Mouse (Mus musculus) embryonic facial prominence, embryonic 12.5 days (tissue): Measurements from ENCODE around the gene Gm13275. TPM values are rescaled to one million over a fixed set of nuclear protein-coding genes. Genes with fewer than 3 reads are reported as not detected.
"Not testable (repeated sequence)": the region's sequence is repeated elsewhere in the genome, so short reads cannot be mapped to it uniquely, and the experiment has no call there.

Source experiments
- ATAC-seq: fragments of 200-750 bp; cut with Nextera tagmentation; 2 replicates; pipeline ENCODE4 v1.8.0; 2017; ENCODE audit not compliant: insufficient number of reproducible peaks, insufficient read depth, low FRiP score, low TSS enrichment
- H3K27ac ChIP-seq: fragments of 300-500 bp; sonication (generic); 2 replicates; pipeline ENCODE4 v1.5.1; 2016; ENCODE audit warnings: mild to moderate bottlenecking
- H3K27me3 ChIP-seq: fragments of 300-500 bp; sonication (generic); 2 replicates; pipeline ENCODE4 v1.6.1; 2016; ENCODE audit warnings: mild to moderate bottlenecking, moderate library complexity
- H3K36me3 ChIP-seq: fragments of 300-500 bp; sonication (generic); 2 replicates; pipeline ENCODE4 v1.6.1; 2016; ENCODE audit warnings: mild to moderate bottlenecking
- H3K4me1 ChIP-seq: fragments of 300-500 bp; sonication (generic); 2 replicates; pipeline ENCODE4 v1.6.1; 2016
- H3K4me2 ChIP-seq: fragments of 300-500 bp; sonication (generic); replicated peaks from 2 replicates; pipeline ENCODE4 v1.6.1; 2016; ENCODE audit warnings: mild to moderate bottlenecking, moderate library complexity
- H3K4me3 ChIP-seq: fragments of 300-500 bp; sonication (generic); 2 replicates; pipeline ENCODE4 v1.5.1; 2016; ENCODE audit warnings: mild to moderate bottlenecking
- H3K9ac ChIP-seq: fragments of 300-500 bp; sonication (generic); 2 replicates; pipeline ENCODE4 v1.6.1; 2016; ENCODE audit warnings: mild to moderate bottlenecking, moderate library complexity
- H3K9me3 ChIP-seq: fragments of 300-500 bp; sonication (generic); 2 replicates; pipeline ENCODE4 v1.6.1; 2016; ENCODE audit warnings: mild to moderate bottlenecking, moderate library complexity
- WGBS: fragments of 180-500 bp; shearing (Covaris S2); methylation state at CpG from one replicate; pipeline ENCODE4 v1.1.7; 2016; 5-methylcytosine and 5-hydroxymethylcytosine counted together
- polyA plus RNA-seq: library from polyadenylated mRNA; unstranded; fragments of >200 nt; fragmentation: Nextera tagmentation; extraction: Ambion mirVana; gene quantifications from 2 replicates; pipeline ENCODE4 v1.2.1, GENCODE M21; 2016

Gene Gm13275
- polyA plus RNA-seq = not detected in 2 replicates

- not testable (repeated sequence) for H3K9ac ChIP-seq, H3K27me3 ChIP-seq, H3K9me3 ChIP-seq, H3K4me3 ChIP-seq, H3K4me1 ChIP-seq, H3K27ac ChIP-seq, H3K36me3 ChIP-seq, H3K4me2 ChIP-seq, ATAC-seq
- 1% methylated on average over 14 of the region's 52 CpGs for WGBS
These were observed at the start of gene Gm13275 for GRCm38 (mm10) chr4:88793936-88794675. Gene Gm13275, plus strand, starts transcription at chr4:88794487.

DNA sequence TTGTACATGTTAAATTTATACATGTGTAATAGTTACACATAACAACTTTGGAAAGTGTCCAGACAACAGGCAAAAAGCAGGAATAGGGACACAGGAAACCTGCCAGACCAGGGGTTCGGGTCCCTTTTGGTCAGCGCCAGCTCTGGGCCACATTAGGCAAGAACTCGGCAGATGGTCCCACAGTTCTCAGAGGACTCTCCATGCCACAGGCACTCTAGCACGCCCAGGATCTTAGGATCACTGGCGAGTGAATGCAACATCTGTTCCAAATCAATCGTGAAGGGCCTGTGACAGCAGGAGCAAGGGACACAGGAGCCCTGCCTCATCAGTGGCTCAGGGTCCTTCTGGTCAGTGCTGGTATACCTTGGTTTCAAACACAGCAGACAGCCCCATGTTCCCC is 44.4 kb upstream of the Gm13275 start:
- no peak overlapping the region for H3K27ac ChIP-seq
- H3K36me3 ChIP-seq = no peaks in the 10 kb centered on the region
- H3K4me3 ChIP-seq = no peak overlapping the region
- ATAC-seq = no peak
- no peak overlapping the region for H3K4me2 ChIP-seq
- H3K9me3 ChIP-seq = no peaks in the 10 kb centered on the region
- 35% methylated on average over 6 of the region's 6 CpGs for WGBS
- H3K9ac ChIP-seq = no peak overlapping the region
- H3K4me1 ChIP-seq = no peaks in the 10 kb centered on the region
- no peaks in the 10 kb centered on the region for H3K27me3 ChIP-seq

GRCm38 (mm10) chr4:88754818-88755340 is 39.4 kb upstream of the Gm13275 start, which contains the start of gene Gm13271:
Gene Gm13271, plus strand, starts transcription at chr4:88754868.
- H3K4me2 ChIP-seq, H3K4me1 ChIP-seq, H3K27ac ChIP-seq, H3K9ac ChIP-seq, H3K36me3 ChIP-seq, H3K4me3 ChIP-seq, H3K9me3 ChIP-seq, H3K27me3 ChIP-seq, ATAC-seq: not testable (repeated sequence)
- WGBS = 75% methylated on average over 15 of the region's 15 CpGs

DNA sequence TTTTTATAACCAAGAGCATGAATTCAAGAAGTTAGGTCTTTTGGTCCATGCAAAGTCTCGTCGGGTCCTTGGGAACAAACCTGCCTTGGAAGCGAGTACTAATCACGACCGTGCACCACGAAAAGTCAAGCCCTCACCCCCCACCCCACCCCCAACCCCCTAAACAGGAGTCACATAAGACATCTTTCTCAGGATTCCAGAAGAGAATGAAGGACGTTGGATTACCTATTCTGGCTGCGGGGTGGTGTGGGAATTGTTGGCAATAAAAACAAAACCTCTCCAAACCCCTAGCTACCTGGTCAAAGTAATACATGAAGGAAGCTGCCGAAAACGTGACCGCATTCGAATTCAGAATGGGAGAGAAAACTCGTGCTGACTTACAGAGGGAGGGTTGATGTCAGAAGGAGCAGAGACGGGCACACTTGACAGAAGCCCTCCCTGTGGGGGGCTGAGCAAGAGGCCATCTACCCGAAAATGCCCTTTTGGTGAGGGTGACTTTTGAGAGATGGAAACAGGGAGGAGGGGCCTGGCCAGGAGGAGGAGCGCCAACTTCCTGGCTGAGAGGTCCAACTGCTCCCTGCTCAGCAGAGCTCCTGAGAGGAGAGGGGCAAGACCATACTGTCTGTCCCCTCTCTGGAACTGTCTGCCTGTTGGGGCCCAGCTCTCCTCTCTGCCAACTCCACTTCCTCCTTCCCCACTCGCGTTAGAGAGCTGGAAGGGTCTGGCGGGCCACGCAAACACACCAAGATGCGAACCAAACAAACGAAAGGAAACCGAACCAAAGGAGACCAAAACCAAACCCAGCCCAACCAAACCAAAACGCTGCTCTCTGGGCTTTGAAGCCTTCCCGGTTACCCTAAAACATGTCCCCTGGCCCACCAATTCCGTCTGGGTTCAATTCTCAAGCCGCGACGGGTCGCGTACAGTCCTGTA is 37.4 kb upstream of the Gm13275 start:
- Histone ChIP-seq H3K4me3 (peak overlapping the region; percentile 43), H3K9ac (peak overlapping the region; percentile 48; the same call in 1 of the 2 replicates), H3K4me2 (peak overlapping the region; percentile 64), H3K27ac (peak overlapping the region; percentile 91)
- H3K4me1 ChIP-seq, H3K9me3 ChIP-seq, H3K36me3 ChIP-seq, ATAC-seq, H3K27me3 ChIP-seq: not testable (repeated sequence)
- 13% methylated on average over 28 of the region's 31 CpGs for WGBS

DNA sequence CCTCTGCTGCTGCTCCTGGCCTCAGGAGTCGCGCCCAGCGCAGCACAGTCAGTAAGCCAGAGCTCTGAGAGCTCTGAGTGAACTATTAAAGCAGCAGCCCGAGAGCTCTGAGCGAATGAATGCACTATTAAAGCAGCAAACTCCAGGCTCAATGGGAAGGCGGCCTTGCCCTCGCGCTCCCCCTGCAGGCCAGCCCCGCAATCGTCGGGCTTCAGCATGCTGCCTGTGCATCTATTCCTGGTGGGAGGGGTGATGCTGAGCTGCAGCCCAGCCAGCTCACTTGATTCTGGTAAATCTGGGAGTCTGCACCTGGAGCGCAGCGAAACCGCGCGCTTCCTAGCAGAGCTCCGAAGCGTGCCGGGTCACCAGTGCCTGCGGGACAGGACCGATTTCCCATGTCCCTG is 36.7 kb upstream of the Gm13275 start:
- peak; percentile 100 for ATAC-seq
- H3K4me3 ChIP-seq = peak overlapping the region; percentile 43
- H3K36me3 ChIP-seq, H3K4me1 ChIP-seq, H3K9me3 ChIP-seq, H3K27me3 ChIP-seq: not testable (repeated sequence)
- peak overlapping the region; percentile 91 for H3K27ac ChIP-seq
- peak overlapping the region; percentile 64 for H3K4me2 ChIP-seq
- peak overlapping the region; percentile 48; the same call in 1 of the 2 replicates for H3K9ac ChIP-seq
- WGBS = 0% methylated on average over 19 of the region's 21 CpGs

DNA sequence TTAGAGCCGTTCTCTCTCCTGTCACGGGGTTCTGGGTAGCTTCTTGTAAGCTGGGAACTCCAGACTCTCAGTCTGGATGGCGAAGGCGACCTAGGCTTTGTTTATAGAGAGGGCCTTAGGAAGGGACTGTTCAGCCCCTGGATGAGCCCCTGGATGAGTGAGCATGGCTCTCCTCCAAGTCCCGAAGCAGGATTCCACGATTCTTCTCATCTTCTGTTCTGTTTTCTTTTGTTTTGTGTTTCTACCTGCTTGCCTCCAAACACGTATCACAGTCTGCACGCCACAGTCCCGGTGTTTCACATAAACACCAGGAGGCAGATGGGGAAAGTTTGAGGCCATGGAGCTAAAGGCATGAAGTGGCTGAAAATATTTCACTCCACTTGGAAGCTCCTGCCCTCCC is 35.5 kb upstream of the Gm13275 start:
- not testable (repeated sequence) for ATAC-seq, H3K4me3 ChIP-seq, H3K4me2 ChIP-seq, H3K9ac ChIP-seq, H3K4me1 ChIP-seq, H3K36me3 ChIP-seq, H3K9me3 ChIP-seq, H3K27ac ChIP-seq, H3K27me3 ChIP-seq
- 87% methylated on average over 9 of the region's 9 CpGs for WGBS

DNA sequence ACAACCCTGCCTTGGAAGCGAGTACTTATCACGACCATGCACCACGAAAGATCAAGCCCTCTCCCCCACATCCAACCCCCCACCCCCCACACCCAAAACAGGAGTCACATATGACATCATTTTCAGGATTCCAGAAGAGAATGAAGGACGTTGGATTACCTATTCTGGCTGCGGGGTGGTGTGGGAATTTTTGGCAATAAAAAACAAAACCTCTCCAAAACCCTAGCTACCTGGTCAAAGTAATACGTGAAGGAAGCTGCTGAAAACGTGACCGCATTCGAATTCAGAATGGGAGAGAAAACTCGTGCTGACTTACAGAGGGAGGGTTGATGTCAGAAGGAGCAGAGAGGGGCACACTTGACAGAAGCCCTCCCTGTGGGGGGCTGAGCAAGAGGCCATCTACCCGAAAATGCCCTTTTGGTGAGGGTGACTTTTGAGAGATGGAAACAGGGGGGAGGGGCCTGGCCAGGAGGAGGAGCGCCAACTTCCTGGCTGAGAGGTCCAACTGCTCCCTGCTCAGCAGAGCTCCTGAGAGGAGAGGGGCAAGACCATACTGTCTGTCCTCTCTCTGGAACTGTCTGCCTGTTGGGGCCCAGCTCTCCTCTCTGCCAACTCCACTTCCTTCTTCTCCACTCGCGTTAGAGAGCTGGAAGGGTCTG is 34.5 kb upstream of the Gm13275 start, which contains the start of gene Gm13283:
Gm13283 (plus strand) TSS at position 510 of the 659 bp plus-strand sequence.
- not testable (repeated sequence) for H3K36me3 ChIP-seq, H3K27me3 ChIP-seq, H3K9me3 ChIP-seq, H3K4me1 ChIP-seq, ATAC-seq
- peak within 1 kb of the TSS; percentile 36 for H3K4me3 ChIP-seq
- H3K9ac ChIP-seq = peak within 1 kb of the TSS; percentile 44; the same call in 1 of the 2 replicates
- 22% methylated on average over 9 of the region's 14 CpGs for WGBS
- peak within 1 kb of the TSS; percentile 75; the same call in 1 of the 2 replicates for H3K27ac ChIP-seq
- peak within 1 kb of the TSS; percentile 48 for H3K4me2 ChIP-seq

- WGBS = under 1% methylated on average over 23 of the region's 28 CpGs
- H3K9ac ChIP-seq = peak overlapping the region; percentile 44; the same call in 1 of the 2 replicates
- not testable (repeated sequence) for H3K9me3 ChIP-seq, H3K36me3 ChIP-seq, H3K4me1 ChIP-seq, H3K27me3 ChIP-seq, ATAC-seq
- peak overlapping the region; percentile 36 for H3K4me3 ChIP-seq
- peak overlapping the region; percentile 75; the same call in 1 of the 2 replicates for H3K27ac ChIP-seq
- H3K4me2 ChIP-seq = peak overlapping the region; percentile 48
These were observed 33.9 kb upstream of the Gm13275 start for GRCm38 (mm10) chr4:88760431-88760830.

DNA sequence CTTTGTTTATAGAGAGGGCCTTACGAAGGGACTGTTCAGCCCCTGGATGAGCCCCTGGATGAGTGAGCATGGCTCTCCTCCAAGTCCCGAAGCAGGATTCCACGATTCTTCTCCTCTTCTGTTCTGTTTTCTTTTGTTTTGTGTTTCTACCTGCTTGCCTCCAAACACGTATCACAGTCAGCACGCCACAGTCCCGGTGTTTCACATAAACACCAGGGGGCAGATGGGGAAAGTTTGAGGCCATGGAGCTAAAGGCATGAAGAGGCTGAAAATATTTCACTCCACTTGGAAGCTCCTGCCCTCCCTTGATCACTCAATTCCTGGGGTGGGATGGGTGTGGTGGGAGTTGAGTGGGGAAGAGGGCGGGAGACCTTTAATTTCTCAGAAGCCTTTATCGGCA is 32.5 kb upstream of the Gm13275 start:
- H3K36me3 ChIP-seq = not testable (repeated sequence)
- WGBS = 70% methylated on average over 6 of the region's 8 CpGs

DNA sequence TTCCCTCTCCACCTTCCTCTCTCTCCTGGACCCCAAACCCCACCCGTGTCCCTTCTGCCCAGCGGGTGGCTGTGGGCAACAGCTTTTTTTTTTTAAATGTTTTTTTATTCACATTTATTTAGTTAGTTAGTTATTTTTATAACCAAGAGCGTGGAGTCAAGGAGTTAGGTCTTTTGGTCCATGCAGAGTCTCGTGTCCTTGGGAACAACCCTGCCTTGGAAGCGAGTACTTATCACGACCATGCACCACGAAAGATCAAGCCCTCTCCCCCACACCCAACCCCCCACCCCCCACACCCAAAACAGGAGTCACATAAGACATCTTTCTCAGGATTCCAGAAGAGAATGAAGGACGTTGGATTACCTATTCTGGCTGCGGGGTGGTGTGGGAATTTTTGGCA is 31.9 kb upstream of the Gm13275 start:
- not testable (repeated sequence) for H3K36me3 ChIP-seq, H3K4me2 ChIP-seq, H3K27me3 ChIP-seq, H3K4me1 ChIP-seq, H3K4me3 ChIP-seq, H3K27ac ChIP-seq, H3K9me3 ChIP-seq, H3K9ac ChIP-seq, ATAC-seq
- 56% methylated on average over 9 of the region's 9 CpGs for WGBS

More for the DNA sequence above, 32.5 kb upstream of the Gm13275 start:
- not testable (repeated sequence) for H3K9ac ChIP-seq, H3K27ac ChIP-seq, H3K4me1 ChIP-seq, H3K9me3 ChIP-seq, ATAC-seq, H3K27me3 ChIP-seq, H3K4me2 ChIP-seq, H3K4me3 ChIP-seq

- not testable (repeated sequence) for H3K36me3 ChIP-seq, H3K9me3 ChIP-seq, H3K4me1 ChIP-seq, H3K9ac ChIP-seq, H3K27me3 ChIP-seq, ATAC-seq
- Histone ChIP-seq H3K4me3 (peak overlapping the region; percentile 38), H3K27ac (0 out of 2 replicates have a peak overlapping the region, but pooled peaks have one; percentile 17), H3K4me2 (peak overlapping the region; percentile 49)
- 4% methylated on average over 26 of the region's 42 CpGs for WGBS
These were observed 30.8 kb upstream of the Gm13275 start for GRCm38 (mm10) chr4:88763384-88764018.
